Comparison of ENCODE assay signal across 18 mouse cellular contexts in genomic region chr8:8829230-8829629, GRCm38 (mm10).
DNase-seq lines count a peak whose midpoint lies in the region.
"Had no signal": no experiment of that assay in that cellular context is flagged by ENCODE, and none has a peak within 500 bp of the region (broad histone marks: within the 10 kb centered on the region; RNA-seq: fewer than 3 reads in every experiment).

No protein-coding gene starts in this region.

- DNase-seq in embryo, embryonic 10.5 days (ENCODE audit: low spot score): peak; percentile 37
- no peak for DNase-seq in embryo, embryonic 11 days
- DNase-seq in kidney, postnatal 10 days: peak; percentile 41
- DNase-seq in kidney, adult 18-20 months: no peak
- peak; percentile 50 for DNase-seq in embryonic facial prominence, embryonic 10.5 days (ENCODE audit: low spot score)
- DNase-seq in lung, postnatal 4 days: peak; percentile 58 to 78
- no peak for DNase-seq in cerebellum, adult 9-11 months
- DNase-seq in yolk sac, embryonic 10.5 days (ENCODE audit: low spot score): no peak
- DNase-seq: cerebellum, adult 8-10 months; gastrocnemius, postnatal 10 days; heart, postnatal 36 days; layer of hippocampus, adult 9-11 months; liver, embryonic 13.5 days; right cerebral cortex, adult 18-20 months; thymus, adult 18-20 months had no signal

- H3K27ac ChIP-seq in embryonic facial prominence, embryonic 10.5 days (replicated peaks): 0 out of 2 replicates have a peak overlapping the region, but pooled peaks have one; percentile 31
- H3K27ac ChIP-seq: embryonic facial prominence, embryonic 13.5 days; forebrain, embryonic 12.5 days; liver, embryonic 13.5 days had no signal

- 40% methylated on average over 14 of the region's 14 CpGs for WGBS in embryonic facial prominence, embryonic 10.5 days

- no peaks in the 10 kb centered on the region for H3K36me3 ChIP-seq in embryonic facial prominence, embryonic 10.5 days (replicated peaks)
- H3K36me3 ChIP-seq: embryonic facial prominence, embryonic 13.5 days; forebrain, embryonic 12.5 days; liver, embryonic 13.5 days had no signal

- no peaks in the 10 kb centered on the region for H3K9me3 ChIP-seq in embryonic facial prominence, embryonic 10.5 days
- H3K9me3 ChIP-seq: embryonic facial prominence, embryonic 13.5 days; forebrain, embryonic 12.5 days; liver, embryonic 13.5 days had no signal

- H3K4me3 ChIP-seq in embryonic facial prominence, embryonic 10.5 days: no peak overlapping the region
- H3K4me3 ChIP-seq: embryonic facial prominence, embryonic 13.5 days; forebrain, embryonic 12.5 days; liver, embryonic 13.5 days had no signal

- peaks cover 11% of the 10 kb centered on the region for H3K4me1 ChIP-seq in embryonic facial prominence, embryonic 10.5 days
- H3K4me1 ChIP-seq: forebrain, embryonic 12.5 days; liver, embryonic 13.5 days had no signal

- H3K27me3 ChIP-seq in embryonic facial prominence, embryonic 10.5 days (replicated peaks; ENCODE audit: low read depth, poor library complexity, severe bottlenecking): 0 out of 2 replicates have a peak, but pooled peaks cover 5% of the 10 kb centered on the region
- H3K27me3 ChIP-seq: embryonic facial prominence, embryonic 13.5 days; forebrain, embryonic 12.5 days; liver, embryonic 13.5 days; Patski had no signal

Comparison
In these comparisons a context has a peak if more than half of its experiments do, and no peak if none do; other contexts are left out.
1. DNase-seq: peak in embryo, embryonic 10.5 days (single experiment), kidney, postnatal 10 days (single experiment), embryonic facial prominence, embryonic 10.5 days (single experiment) and lung, postnatal 4 days (2 of 2); none in embryo, embryonic 11 days (single experiment), kidney, adult 18-20 months (single experiment), cerebellum, adult 9-11 months (single experiment) and yolk sac, embryonic 10.5 days (single experiment).